27 mouse cellular contexts compared by ENCODE assay signal in genomic region chr10:120498086-120498485, GRCm38 (mm10). TPM values are rescaled to one million over a fixed set of nuclear protein-coding genes. Genes with fewer than 3 reads are reported as not detected.
DNase-seq lines count a peak whose midpoint lies in the region; ATAC-seq and TF ChIP-seq lines count a peak whose summit lies in the region.
"Had no signal": no experiment of that assay in that cellular context is flagged by ENCODE, and none has a peak within 500 bp of the region (broad histone marks: within the 10 kb centered on the region; RNA-seq: fewer than 3 reads in every experiment).

No protein-coding gene starts in this region.

- no peaks in the 10 kb centered on the region for H3K36me3 ChIP-seq in intestine, embryonic 14.5 days (ENCODE audit: control insufficient read depth, insufficient read depth, low read length)
- no peaks in the 10 kb centered on the region for H3K36me3 ChIP-seq in intestine, postnatal 0 days (ENCODE audit: control insufficient read depth, insufficient read depth)
- H3K36me3 ChIP-seq: embryonic facial prominence, embryonic 12.5 days; embryonic facial prominence, embryonic 15.5 days; heart, embryonic 12.5 days; heart, embryonic 15.5 days; hindbrain, embryonic 12.5 days; hindbrain, embryonic 15.5 days; intestine, embryonic 15.5 days had no signal

- no peaks in the 10 kb centered on the region for H3K27me3 ChIP-seq in intestine, embryonic 14.5 days (replicated peaks; ENCODE audit: control insufficient read depth, insufficient read depth, low read length)
- no peaks in the 10 kb centered on the region for H3K27me3 ChIP-seq in intestine, postnatal 0 days (replicated peaks; ENCODE audit: control insufficient read depth, insufficient read depth, low read length)
- H3K27me3 ChIP-seq: embryonic facial prominence, embryonic 12.5 days; embryonic facial prominence, embryonic 15.5 days; heart, embryonic 12.5 days; heart, embryonic 15.5 days; hindbrain, embryonic 12.5 days; hindbrain, embryonic 15.5 days; intestine, embryonic 15.5 days had no signal

- no peak overlapping the region for H3K4me2 ChIP-seq in intestine, embryonic 14.5 days (ENCODE audit: low read length)
- no peak overlapping the region for H3K4me2 ChIP-seq in intestine, postnatal 0 days (replicated peaks; ENCODE audit: low read depth)
- H3K4me2 ChIP-seq: embryonic facial prominence, embryonic 12.5 days; embryonic facial prominence, embryonic 15.5 days; heart, embryonic 12.5 days; heart, embryonic 15.5 days; hindbrain, embryonic 12.5 days; hindbrain, embryonic 15.5 days; intestine, embryonic 15.5 days had no signal

- no peak overlapping the region for H3K27ac ChIP-seq in intestine, embryonic 14.5 days (ENCODE audit: low read depth)
- no peak overlapping the region for H3K27ac ChIP-seq in intestine, postnatal 0 days (ENCODE audit: low read depth, low read length)
- H3K27ac ChIP-seq: embryonic facial prominence, embryonic 12.5 days; embryonic facial prominence, embryonic 15.5 days; gastrocnemius, adult 2 months; heart, embryonic 15.5 days; hindbrain, embryonic 12.5 days; hindbrain, embryonic 15.5 days; intestine, embryonic 15.5 days had no signal

- no peak overlapping the region for H3K9ac ChIP-seq in intestine, embryonic 14.5 days (ENCODE audit: low read length)
- no peak overlapping the region for H3K9ac ChIP-seq in intestine, postnatal 0 days (ENCODE audit: low read depth, low read length)
- H3K9ac ChIP-seq: embryonic facial prominence, embryonic 12.5 days; embryonic facial prominence, embryonic 15.5 days; forebrain, postnatal 0 days; heart, embryonic 12.5 days; heart, embryonic 15.5 days; hindbrain, embryonic 12.5 days; hindbrain, embryonic 15.5 days; intestine, embryonic 15.5 days had no signal

- H3K4me3 ChIP-seq in intestine, embryonic 14.5 days (ENCODE audit: low read depth, low read length) = no peak overlapping the region
- H3K4me3 ChIP-seq in intestine, postnatal 0 days (ENCODE audit: low read depth, low read length) = no peak overlapping the region
- H3K4me3 ChIP-seq: embryonic facial prominence, embryonic 12.5 days; embryonic facial prominence, embryonic 15.5 days; gastrocnemius, adult 2 months; heart, embryonic 12.5 days; heart, embryonic 15.5 days; hindbrain, embryonic 12.5 days; hindbrain, embryonic 15.5 days; intestine, embryonic 15.5 days had no signal

- peak; percentile 29 for DNase-seq in adrenal gland, postnatal 14 days
- no peak for DNase-seq in adrenal gland, postnatal 10 days
- DNase-seq in intestine, embryonic 14.5 days (ENCODE audit: low spot score) = peak; percentile 20
- peak; percentile 52 for DNase-seq in ZHBTc4 (ENCODE audit: low read depth, low spot score)
- DNase-seq: cerebellum, adult 11 months; cerebellum, adult 2 months; cerebellum, adult 9-11 months; cerebellum, postnatal 25 days; forebrain, postnatal 0 days; gastrocnemius, adult 2 months; gastrocnemius, postnatal 14 days; heart, adult 18-20 months; heart, postnatal 14 days; kidney, adult 18-20 months; kidney, adult 9 months had no signal

- no peaks in the 10 kb centered on the region for H3K9me3 ChIP-seq in intestine, embryonic 14.5 days (ENCODE audit: control insufficient read depth, low read length)
- no peaks in the 10 kb centered on the region for H3K9me3 ChIP-seq in intestine, postnatal 0 days (ENCODE audit: control insufficient read depth)
- H3K9me3 ChIP-seq: embryonic facial prominence, embryonic 12.5 days; embryonic facial prominence, embryonic 15.5 days; heart, embryonic 12.5 days; heart, embryonic 15.5 days; hindbrain, embryonic 12.5 days; hindbrain, embryonic 15.5 days; intestine, embryonic 15.5 days had no signal

- no peak for TF ChIP-seq CTCF in intestine, postnatal 0 days (IDR thresholded peaks at IDR 0.05; ENCODE audit: low read depth)

- no peak for ATAC-seq in intestine, embryonic 14.5 days (replicated peaks; ENCODE audit: low FRiP score, low TSS enrichment, low read depth)
- ATAC-seq in intestine, postnatal 0 days = no peak
- no peak for ATAC-seq in activated CD4-positive, CD25-positive, alpha-beta regulatory T cell, adult 4 months
- ATAC-seq: CD4-positive, CD25-positive, alpha-beta regulatory T cell, adult 4 months; forebrain, embryonic 14.5 days; forebrain, postnatal 0 days; intestine, embryonic 15.5 days had no signal

- no peaks in the 10 kb centered on the region for H3K4me1 ChIP-seq in intestine, embryonic 14.5 days (replicated peaks; ENCODE audit: control insufficient read depth, insufficient read depth, low read length)
- H3K4me1 ChIP-seq in intestine, postnatal 0 days (replicated peaks; ENCODE audit: control insufficient read depth, insufficient read depth, low read length) = no peaks in the 10 kb centered on the region
- H3K4me1 ChIP-seq: embryonic facial prominence, embryonic 15.5 days; heart, embryonic 12.5 days; heart, embryonic 15.5 days; hindbrain, embryonic 15.5 days; intestine, embryonic 15.5 days had no signal

RNA-seq across cellular contexts. Expression of gene Hmga2, which starts 21.8 kb away (rescaled TPM):
- total RNA-seq in adrenal gland, postnatal 14 days (2021) = 6.5 and 6.9 TPM in 2 replicates
- 1 to 10 TPM; 3.9 to 6.4 TPM for total RNA-seq in adrenal gland, postnatal 10 days (2021)
- polyA plus RNA-seq in intestine, embryonic 14.5 days (2014; fragmentation: Nextera tagmentation; extraction: Ambion mirVana) = 61.0 and 68.0 TPM in 2 replicates
- 4.3 TPM in 2 replicates for polyA plus RNA-seq in intestine, postnatal 0 days (2015; fragmentation: Nextera tagmentation; extraction: Ambion mirVana)
- under 1 TPM in 1 of 2 experiments, not detected in 1; 0.26 TPM for polyA plus RNA-seq in activated CD4-positive, CD25-positive, alpha-beta regulatory T cell, adult 4 months (2017; shearing (Covaris generic))
- total RNA-seq: heart, adult 18-20 months had no signal
- polyA plus RNA-seq: frontal cortex, adult 2 months had no signal

Comparison
In these comparisons a context has a peak if more than half of its experiments do, and no peak if none do; other contexts are left out.
1. RNA of gene Hmga2, which starts 21.8 kb away (polyA plus RNA-seq): 61.0 to 68.0 TPM in intestine, embryonic 14.5 days; 4.3 TPM in intestine, postnatal 0 days and 0.26 TPM in activated CD4-positive, CD25-positive, alpha-beta regulatory T cell, adult 4 months; every median in the first group is over 10 times any median in the second.